Mouse (Mus musculus): ENCODE data around the gene Syne1.

Syne1 gene

DNA sequence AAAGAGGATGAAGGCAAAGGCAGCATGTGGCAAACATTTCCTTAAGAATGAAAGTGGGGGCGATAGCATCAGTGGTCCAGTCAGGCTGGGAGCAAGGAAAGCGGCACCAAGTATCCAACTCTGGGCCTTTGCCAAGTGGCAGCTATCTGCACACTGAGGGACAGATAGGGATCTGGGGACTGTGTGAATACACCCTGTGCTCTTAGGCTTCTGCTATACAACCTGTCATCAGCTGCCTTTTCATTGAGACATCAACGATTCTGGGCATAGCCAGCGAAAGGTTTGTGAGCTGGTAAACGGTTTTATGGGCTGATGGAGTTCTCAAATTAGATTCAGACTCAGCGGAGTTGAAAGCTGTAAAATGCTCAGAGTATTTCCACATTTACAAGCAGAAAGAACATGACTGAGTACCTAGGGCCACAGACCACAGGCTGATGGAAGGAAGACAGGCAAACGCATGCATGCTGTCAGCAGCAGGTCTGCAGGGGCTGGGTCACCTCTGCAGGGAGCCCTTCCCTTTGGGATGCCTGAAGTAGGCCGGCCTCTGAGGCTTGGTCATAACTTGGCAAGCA, 542.4 kb downstream of the Syne1 start:
- DNase-seq (ENCODE audit: low read depth in 2 of 2, low spot score in 2 of 2) = no peak

DNA sequence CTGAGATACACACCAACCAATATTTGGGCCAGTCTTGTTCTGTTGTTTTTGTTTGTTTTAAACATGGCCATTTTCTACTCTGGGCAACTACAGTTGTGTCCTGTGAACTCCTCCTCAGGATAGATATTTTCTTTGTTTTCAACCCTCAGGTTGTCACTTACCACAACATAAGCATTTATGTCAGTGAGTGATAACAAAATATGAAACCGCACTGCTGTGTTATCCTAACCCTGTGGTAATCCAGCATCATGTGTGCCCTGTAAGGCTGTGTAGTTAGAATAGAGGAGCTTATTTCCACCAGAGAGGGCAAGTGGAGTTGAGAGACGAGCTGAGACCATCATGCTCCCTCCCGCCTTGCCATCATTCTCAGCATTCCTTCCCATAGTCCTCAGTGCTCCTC, 554.7 kb downstream of the Syne1 start:
- DNase-seq (ENCODE audit: low read depth in 2 of 2, low spot score in 2 of 2) = no peak

DNA sequence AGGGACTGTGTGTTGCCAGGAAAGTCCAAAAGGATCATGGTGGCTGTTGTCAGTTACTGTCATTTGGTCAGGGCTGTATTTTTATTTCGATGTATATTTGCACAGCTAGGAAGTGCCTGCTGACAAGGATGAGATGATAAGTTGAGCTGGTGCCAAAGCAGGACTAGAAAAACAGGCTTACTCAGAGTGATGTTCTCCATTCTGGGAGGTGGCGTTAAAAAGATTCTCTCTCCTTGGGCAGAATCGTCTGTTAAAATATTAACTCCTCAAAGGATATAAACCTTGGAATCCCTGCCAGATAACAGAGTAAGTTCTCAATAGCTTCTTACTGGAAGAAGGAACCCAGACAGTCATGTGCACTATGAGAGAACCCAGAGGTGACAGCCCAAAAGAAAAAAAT, 557.5 kb downstream of the Syne1 start:
- no peak for DNase-seq (ENCODE audit: low read depth in 2 of 2, low spot score in 2 of 2)

DNA sequence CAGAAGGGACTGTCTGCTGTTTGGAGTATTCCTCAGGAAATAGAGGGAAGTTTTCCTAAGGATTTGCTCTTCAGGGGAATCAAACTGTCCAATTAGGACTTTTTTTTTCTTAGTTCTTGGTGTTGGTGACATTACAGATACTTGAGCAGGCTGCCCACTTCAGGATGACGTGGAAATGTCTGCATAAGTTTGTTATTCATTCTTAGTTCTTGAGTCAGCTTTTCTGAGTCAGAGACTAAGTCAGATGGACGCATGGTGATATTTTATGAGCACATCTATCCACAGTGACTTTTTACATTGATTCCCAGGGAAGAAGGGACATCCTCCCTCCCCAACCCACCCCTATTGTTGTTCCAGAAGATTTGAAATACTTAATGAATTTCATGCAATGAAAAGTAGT, 567.4 kb downstream of the Syne1 start:
- no peak for DNase-seq (ENCODE audit: low read depth in 2 of 2, low spot score in 2 of 2)

DNA sequence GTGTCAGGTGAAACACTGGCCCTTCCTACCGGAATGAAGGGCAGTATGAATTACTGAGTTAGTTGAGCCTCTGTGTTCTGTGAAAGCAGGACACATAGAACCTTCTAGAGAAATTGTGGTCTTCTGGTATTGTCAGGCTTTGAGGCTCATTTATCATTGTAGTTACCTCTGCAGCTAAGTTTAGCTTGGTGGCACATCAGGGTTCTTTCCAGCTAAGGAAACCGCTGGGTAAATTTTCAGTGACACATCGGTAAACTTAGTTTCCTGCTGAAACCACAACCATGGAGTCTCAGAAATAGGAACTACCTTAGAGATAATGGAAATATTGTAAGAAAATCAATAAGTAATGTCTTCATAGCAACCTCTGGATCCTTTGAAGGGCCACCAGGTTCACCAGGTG, 573.9 kb downstream of the Syne1 start:
- no peak for DNase-seq (ENCODE audit: low read depth in 2 of 2, low spot score in 2 of 2)

DNA sequence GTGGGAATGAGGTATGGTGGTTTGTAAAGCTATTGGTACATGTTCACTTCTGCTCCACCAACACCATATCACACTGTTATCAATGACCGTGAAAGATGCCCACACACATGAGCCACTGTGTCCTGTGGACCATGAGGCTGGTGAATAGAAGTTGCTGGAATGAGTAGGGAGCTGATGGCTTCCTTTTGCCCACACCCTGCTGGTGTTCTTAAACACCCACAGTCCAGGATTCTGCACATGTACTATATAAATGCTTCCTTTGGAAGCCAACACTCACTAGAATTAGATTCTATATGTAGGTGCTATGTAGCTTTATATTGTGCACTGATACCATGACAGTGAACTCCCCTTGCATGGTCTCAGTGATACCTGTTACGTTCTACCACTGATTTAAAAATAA, 574.7 kb downstream of the Syne1 start:
- no peak for DNase-seq (ENCODE audit: low read depth in 2 of 2, low spot score in 2 of 2)

DNA sequence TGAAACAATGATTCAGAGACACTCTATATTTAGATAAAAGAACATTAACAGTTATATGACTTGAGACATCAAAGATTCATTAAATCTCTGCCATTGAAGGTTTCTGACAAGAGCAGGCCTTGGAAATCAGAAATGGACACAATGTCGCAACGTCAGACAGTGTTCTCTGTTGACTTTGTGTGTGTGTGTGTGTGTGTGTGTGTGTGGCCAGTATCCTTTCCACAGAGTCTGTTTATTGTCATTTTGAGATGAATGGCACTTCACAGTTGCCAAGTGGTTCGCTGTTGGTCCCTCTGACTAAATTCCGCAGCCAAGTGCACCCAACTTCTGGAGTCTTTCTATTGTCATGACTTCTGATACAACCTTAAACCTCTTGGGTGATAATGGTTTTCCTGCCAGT, 577.0 kb downstream of the Syne1 start:
- no peak for DNase-seq (ENCODE audit: low read depth in 2 of 2, low spot score in 2 of 2)

DNA sequence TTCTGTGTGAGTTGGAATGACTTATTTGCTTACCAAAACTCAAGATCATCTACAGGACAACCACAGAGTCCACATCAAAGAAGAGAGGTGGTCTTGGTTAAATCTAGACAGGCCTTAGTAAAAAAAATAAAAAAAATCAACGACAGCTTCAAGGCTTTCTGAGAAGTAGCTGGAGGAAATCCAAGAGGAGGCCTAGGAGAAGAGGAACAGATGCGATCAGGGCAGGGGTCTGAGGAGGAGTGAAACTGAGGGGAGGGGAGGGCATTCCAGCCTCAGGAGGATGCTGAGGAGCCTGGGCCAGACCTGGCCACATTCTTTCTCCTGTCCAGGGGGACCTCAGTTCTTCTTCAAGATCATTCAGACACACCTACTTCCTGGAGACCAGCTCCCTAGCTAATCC, 579.3 kb downstream of the Syne1 start:
- DNase-seq (ENCODE audit: low read depth in 2 of 2, low spot score in 2 of 2) = no peak

DNA sequence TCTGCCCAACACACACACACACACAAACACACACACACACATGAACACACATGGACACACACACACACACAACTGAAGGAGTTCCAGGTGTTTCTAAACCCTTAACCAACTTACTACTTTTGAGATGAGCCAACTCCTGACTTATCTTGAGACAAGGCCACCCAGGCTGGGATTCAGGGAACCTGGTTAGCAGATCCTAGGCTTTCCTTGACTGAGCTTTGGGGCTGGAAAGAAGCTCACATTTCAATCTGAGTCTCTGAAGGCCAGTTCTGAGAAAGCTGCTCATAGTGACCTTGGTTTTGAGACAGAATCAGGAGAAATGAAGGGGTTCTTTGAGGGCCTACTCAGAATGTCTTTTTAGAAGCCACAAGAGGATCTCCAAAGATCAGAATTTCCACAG, 579.7 kb downstream of the Syne1 start:
- no peak for DNase-seq (ENCODE audit: low read depth in 2 of 2, low spot score in 2 of 2)

DNA sequence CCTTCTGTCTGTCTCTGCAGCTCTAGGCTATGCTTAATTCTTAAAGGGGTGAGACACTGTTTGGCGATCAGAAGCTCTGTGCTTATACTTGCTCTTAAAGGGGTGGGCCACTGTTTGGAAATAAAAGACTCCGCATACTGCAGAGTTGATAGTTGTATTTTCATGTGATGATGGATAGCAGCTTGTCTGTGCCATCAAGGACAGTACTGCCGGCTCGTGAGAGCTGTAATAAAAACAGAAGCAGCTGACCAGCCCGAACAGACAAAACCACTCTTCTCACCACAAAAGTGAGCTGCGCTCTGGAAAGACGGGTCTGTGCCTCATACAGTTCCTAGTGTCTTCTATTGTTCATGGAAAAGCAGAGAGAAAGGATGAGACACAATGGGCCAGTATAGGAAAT, 580.1 kb downstream of the Syne1 start:
- DNase-seq (ENCODE audit: low read depth in 2 of 2, low spot score in 2 of 2) = no peak

Measured in CD8-positive naive resting alpha-beta T cell, adult 2 months (primary cell).